Mouse (Mus musculus): ENCODE results near the gene Hyal1. TPM values are rescaled to one million over a fixed set of nuclear protein-coding genes. Genes with fewer than 3 reads are reported as not detected.

Hyal1 gene
- polyA plus RNA-seq, 1 experiment: 8.1 TPM

DNA sequence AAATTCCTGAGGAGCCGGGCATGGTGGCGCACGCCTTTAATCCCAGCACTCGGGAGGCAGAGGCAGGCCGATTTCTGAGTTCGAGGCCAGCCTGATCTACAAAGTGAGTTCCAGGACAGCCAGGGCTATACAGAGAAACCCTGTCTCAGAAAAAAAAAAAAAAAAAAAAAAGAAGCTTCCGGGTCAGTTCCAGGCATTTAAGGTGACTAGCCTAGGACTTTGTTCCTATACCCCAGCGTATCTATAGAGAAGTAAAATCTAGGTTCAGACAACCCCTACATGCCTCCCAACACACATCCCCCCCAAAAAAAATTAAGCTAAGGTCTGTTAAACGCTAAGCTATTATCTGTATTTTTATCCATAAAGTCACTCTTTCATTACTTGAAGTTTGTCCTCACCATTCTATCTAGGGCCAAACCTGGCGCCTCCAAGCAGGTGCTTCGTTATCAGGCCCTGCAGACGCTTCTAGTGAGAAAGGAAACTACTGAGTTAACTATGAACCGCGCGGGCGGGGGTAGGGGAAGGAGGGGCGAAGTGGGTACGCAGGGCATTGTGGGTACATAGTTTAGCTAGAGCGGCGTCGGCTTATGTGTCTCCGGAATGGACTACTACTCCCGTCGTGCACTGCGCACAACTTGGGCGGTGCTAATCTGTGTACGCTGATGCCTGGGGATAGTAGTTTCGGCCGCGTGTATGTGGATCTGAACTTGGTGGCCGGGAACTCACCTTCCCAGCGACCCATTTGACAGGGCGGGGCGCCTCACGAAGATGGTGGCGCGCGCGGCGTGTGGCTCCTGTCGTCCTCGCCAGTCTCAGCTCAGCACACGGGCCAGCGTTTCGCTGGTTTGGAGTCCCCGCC is 10.5 kb downstream of the Hyal1 start, which contains the start of gene Ifrd2:
TSS of gene Ifrd2 (plus strand) at position 669 of the 859 bp plus-strand sequence.
- Histone ChIP-seq H3K27ac (ENCODE audit: insufficient read depth, low read depth, low read length) (peak within 1 kb of the TSS; percentile 67), H3K27me3 (replicated peaks; ENCODE audit: control insufficient read depth, insufficient read depth, low read length) (no peaks in the 10 kb centered on the region), H3K4me1 (ENCODE audit: control insufficient read depth, insufficient read depth, low read length) (peaks cover 26% of the 10 kb centered on the region; the same call in 1 of the 2 replicates), H3K4me3 (ENCODE audit: insufficient read depth, low read depth, low read length) (peak within 1 kb of the TSS; percentile 74), H3K36me3 (ENCODE audit: control insufficient read depth, insufficient read depth, low read length) (no peaks in the 10 kb centered on the region)
- peak; percentile 100 for DNase-seq
- 10% methylated on average over 46 of the region's 46 CpGs for WGBS
- TF ChIP-seq CTCF (conservative IDR thresholded peaks at IDR 0.05; ENCODE audit: insufficient read depth, insufficient read length, low read depth, low read length) (no peak), POLR2A (IDR thresholded peaks at IDR 0.05; ENCODE audit: low read depth, low read length) (no peak)

DNA sequence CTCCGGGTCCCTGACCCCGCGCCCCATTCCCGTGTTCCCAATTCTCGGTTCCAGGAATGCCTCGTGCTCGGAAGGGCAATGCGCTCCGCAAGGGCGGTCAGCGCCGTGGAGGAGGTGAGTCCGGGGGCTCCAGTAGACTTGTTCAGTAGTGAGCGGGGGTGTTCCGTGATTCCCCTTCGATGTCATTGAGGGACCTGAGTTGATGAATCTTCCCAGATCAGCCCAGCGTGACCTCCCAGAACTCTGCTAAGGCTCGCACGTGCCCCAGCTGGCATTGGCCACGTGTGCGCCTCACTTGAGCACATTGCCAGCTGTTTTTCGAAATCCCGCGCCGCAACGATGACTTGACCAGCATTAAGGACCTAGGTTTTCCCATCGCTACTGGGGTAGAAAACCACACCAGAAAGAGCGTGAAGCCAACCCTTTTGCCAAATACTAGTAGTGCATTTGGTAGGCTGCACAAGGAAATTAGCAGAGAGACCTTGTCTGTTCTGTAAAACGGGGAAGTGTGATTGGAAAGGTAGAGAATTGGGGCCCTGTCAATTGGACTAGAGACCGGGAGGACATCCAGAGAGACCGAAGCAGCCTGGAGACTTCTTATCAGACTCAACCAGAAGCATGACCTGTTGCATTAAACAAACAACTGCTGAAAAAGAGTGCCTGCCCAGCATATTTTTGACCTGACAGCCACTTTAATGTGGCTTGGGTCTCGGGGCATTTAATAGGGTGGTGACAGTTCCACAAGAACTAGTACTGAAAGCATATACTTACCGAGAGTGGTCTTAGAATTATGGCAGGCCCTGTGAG is 11.3 kb downstream of the Hyal1 start:
- 3% methylated on average over 33 of the region's 33 CpGs for WGBS
- TF ChIP-seq CTCF (conservative IDR thresholded peaks at IDR 0.05; ENCODE audit: insufficient read depth, insufficient read length, low read depth, low read length): no peak
- TF ChIP-seq POLR2A (IDR thresholded peaks at IDR 0.05; ENCODE audit: low read depth, low read length): no peak
- DNase-seq: peak; percentile 77
- no peaks in the 10 kb centered on the region for H3K36me3 ChIP-seq (ENCODE audit: control insufficient read depth, insufficient read depth, low read length)
- peak overlapping the region; percentile 74 for H3K4me3 ChIP-seq (ENCODE audit: insufficient read depth, low read depth, low read length)
- peak overlapping the region; percentile 67 for H3K27ac ChIP-seq (ENCODE audit: insufficient read depth, low read depth, low read length)
- peaks cover 21% of the 10 kb centered on the region; the same call in 1 of the 2 replicates for H3K4me1 ChIP-seq (ENCODE audit: control insufficient read depth, insufficient read depth, low read length)
- no peaks in the 10 kb centered on the region for H3K27me3 ChIP-seq (replicated peaks; ENCODE audit: control insufficient read depth, insufficient read depth, low read length)

DNA sequence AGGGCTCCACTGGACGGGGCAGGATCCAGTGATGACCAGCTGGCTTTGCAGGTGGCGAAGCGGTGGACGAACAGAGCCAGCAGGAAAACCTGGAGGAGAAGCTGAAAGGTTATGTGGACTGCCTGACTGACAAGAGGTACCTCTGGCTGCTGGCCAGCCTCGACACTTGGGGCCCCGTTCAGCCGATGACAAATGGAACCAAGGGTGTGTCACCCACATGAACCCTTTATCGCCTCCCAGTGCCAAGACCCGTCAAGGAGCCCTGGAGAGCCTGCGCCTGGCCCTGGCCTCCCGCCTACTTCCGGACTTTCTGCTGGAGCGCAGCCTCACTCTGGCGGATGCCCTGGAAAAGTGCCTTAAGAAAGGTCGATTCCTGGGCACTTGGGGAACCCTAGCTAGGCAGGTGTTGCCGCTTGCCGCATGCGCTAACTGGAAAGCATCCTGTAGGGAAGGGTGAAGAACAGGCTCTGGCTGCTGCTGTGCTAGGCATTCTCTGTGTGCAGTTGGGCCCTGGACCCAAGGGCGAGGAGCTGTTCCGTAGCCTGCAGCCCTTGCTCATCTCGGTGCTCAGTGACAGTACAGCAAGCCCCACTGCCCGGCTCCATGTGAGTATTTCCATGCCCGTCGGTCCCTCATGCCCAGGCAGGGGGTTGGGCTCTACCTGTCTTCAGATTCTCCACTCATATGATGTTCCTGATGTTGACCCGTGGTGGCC is 13.5 kb downstream of the Hyal1 start:
- Histone ChIP-seq H3K4me1 (ENCODE audit: control insufficient read depth, insufficient read depth, low read length) (peaks cover 30% of the 10 kb centered on the region), H3K27ac (ENCODE audit: insufficient read depth, low read depth, low read length) (peak overlapping the region; percentile 47), H3K27me3 (replicated peaks; ENCODE audit: control insufficient read depth, insufficient read depth, low read length) (no peaks in the 10 kb centered on the region), H3K4me3 (ENCODE audit: insufficient read depth, low read depth, low read length) (no peak overlapping the region), H3K36me3 (ENCODE audit: control insufficient read depth, insufficient read depth, low read length) (no peaks in the 10 kb centered on the region)
- WGBS: 57% methylated on average over 25 of the region's 25 CpGs
- TF ChIP-seq CTCF (conservative IDR thresholded peaks at IDR 0.05; ENCODE audit: insufficient read depth, insufficient read length, low read depth, low read length): no peak
- TF ChIP-seq POLR2A (IDR thresholded peaks at IDR 0.05; ENCODE audit: low read depth, low read length): no peak
- peak; percentile 89 for DNase-seq

DNA sequence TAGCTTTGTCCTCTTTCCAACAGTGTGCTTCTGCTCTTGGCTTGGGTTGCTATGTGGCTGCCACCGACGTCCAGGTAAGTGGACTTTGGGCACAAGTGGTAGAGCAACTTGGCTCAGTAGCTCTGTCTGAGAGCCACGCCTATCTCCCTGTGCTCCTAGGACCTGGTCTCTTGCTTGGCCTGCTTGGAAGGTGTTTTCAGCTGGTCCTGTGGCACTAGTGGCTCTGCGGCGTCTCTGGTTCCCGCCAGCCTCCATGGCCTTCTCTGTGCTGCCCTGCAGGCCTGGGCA is 14.0 kb downstream of the Hyal1 start:
- Histone ChIP-seq H3K36me3 (ENCODE audit: control insufficient read depth, insufficient read depth, low read length) (no peaks in the 10 kb centered on the region), H3K4me3 (ENCODE audit: insufficient read depth, low read depth, low read length) (peak overlapping the region; percentile 9; the same call in 1 of the 2 replicates), H3K27me3 (replicated peaks; ENCODE audit: control insufficient read depth, insufficient read depth, low read length) (no peaks in the 10 kb centered on the region), H3K27ac (ENCODE audit: insufficient read depth, low read depth, low read length) (peak overlapping the region; percentile 63), H3K4me1 (ENCODE audit: control insufficient read depth, insufficient read depth, low read length) (peaks cover 30% of the 10 kb centered on the region)
- 53% methylated on average over 6 of the region's 6 CpGs for WGBS
- peak; percentile 90 for DNase-seq
- TF ChIP-seq CTCF (conservative IDR thresholded peaks at IDR 0.05; ENCODE audit: insufficient read depth, insufficient read length, low read depth, low read length): no peak
- no peak for TF ChIP-seq POLR2A (IDR thresholded peaks at IDR 0.05; ENCODE audit: low read depth, low read length)

DNA sequence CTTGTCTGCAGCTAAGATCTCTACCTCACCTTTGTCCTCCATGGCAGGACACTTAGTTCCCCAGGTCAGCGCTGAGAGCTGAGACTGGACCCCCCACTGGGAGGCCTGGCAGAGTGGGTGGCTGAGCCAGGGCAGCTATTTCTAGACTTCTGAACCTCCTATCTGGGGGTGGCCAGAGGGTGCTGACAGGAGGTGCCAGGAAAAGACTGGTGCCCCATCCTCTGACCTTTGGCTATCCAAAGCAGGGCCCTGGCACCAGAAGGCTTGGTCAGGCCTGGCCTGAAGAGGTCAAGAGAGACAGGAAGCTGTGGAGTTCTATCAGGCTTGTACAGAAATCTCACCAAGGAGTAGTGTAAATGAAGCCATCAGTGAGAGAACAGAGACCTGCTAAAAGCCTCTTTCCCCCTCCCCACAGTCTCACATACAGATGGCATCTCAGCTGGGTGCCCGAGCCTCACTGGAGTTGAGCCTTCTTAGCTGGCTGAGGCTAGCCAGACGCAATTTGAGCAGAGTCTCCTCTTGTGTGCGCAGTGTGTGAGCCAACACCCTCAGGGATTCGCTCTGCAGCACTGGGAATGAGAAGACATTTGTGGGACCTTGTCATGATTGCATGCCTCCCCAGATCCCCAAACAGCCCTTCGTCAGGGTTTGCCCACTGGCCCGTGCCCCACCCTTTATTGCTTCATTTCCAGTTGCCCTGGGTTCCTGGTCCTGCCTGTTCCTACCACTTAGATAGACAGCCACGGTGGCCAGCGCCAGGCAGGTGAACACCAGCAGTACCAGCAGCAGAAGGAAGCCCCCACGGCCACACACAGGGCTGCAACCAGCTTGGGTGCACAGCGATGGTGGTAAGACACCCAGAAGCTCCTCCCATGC is 16.6 kb downstream of the Hyal1 start:
- Histone ChIP-seq H3K27ac (ENCODE audit: insufficient read depth, low read depth, low read length) (peak overlapping the region; percentile 65), H3K36me3 (ENCODE audit: control insufficient read depth, insufficient read depth, low read length) (no peaks in the 10 kb centered on the region), H3K4me3 (ENCODE audit: insufficient read depth, low read depth, low read length) (no peak overlapping the region), H3K4me1 (ENCODE audit: control insufficient read depth, insufficient read depth, low read length) (peaks cover 40% of the 10 kb centered on the region), H3K27me3 (replicated peaks; ENCODE audit: control insufficient read depth, insufficient read depth, low read length) (no peaks in the 10 kb centered on the region)
- 76% methylated on average over 11 of the region's 11 CpGs for WGBS
- peak; percentile 93 for DNase-seq
- TF ChIP-seq POLR2A (IDR thresholded peaks at IDR 0.05; ENCODE audit: low read depth, low read length) (no peak), CTCF (conservative IDR thresholded peaks at IDR 0.05; ENCODE audit: insufficient read depth, insufficient read length, low read depth, low read length) (no peak)

All from kidney, adult 2 months (tissue).